Mouse (Mus musculus) midbrain, postnatal 0 days (tissue): Measurements from ENCODE around the gene Mex3a. TPM values are rescaled to one million over a fixed set of nuclear protein-coding genes. Genes with fewer than 3 reads are reported as not detected.

Source experiments
- ATAC-seq: fragments of 200-750 bp; cut with Nextera tagmentation; 2 replicates; pipeline ENCODE4 v1.8.0; 2017; ENCODE audit warnings: moderate number of reproducible peaks, mild to moderate bottlenecking, moderate TSS enrichment, moderate library complexity; ENCODE audit not compliant: low FRiP score
- DNase-seq: peaks from one replicate; pipeline ENCODE4 v3.0.0-alpha.2; 2015; ENCODE audit warnings: low spot score
- H3K27ac ChIP-seq: fragments of 300-500 bp; sonication (generic); 2 replicates; pipeline ENCODE4 v1.5.1; 2014; ENCODE audit warnings: low read depth, mild to moderate bottlenecking, low read length, mixed read lengths
- H3K27me3 ChIP-seq: fragments of 300-500 bp; sonication (generic); 2 replicates; pipeline ENCODE4 v1.6.1; 2014; ENCODE audit warnings: low read length, control low read depth, mixed read lengths; ENCODE audit not compliant: insufficient read depth
- H3K36me3 ChIP-seq: fragments of 300-500 bp; sonication (generic); 2 replicates; pipeline ENCODE4 v1.6.1; 2014; ENCODE audit warnings: low read length, control low read depth, mixed read lengths; ENCODE audit not compliant: insufficient read depth
- H3K4me1 ChIP-seq: fragments of 300-500 bp; sonication (generic); 2 replicates; pipeline ENCODE4 v1.6.1; 2014; ENCODE audit warnings: mild to moderate bottlenecking, control low read depth, antibody characterized with exemption, low read length, mixed read lengths; ENCODE audit not compliant: insufficient read depth
- H3K4me2 ChIP-seq: fragments of 300-500 bp; sonication (generic); 2 replicates; pipeline ENCODE4 v1.6.1; 2014; ENCODE audit warnings: low read depth, mild to moderate bottlenecking, low read length, mixed read lengths; ENCODE audit not compliant: poor library complexity, severe bottlenecking
- H3K4me3 ChIP-seq: fragments of 300-500 bp; sonication (generic); 2 replicates; pipeline ENCODE4 v1.5.1; 2014; ENCODE audit warnings: low read depth, mild to moderate bottlenecking, low read length, moderate library complexity
- H3K9ac ChIP-seq: fragments of 300-500 bp; sonication (generic); replicated peaks from 2 replicates; pipeline ENCODE4 v1.6.1; 2014; ENCODE audit warnings: mild to moderate bottlenecking, low read length, moderate library complexity, mixed read lengths; ENCODE audit not compliant: poor library complexity, severe bottlenecking
- H3K9me3 ChIP-seq: fragments of 300-500 bp; sonication (generic); 2 replicates; pipeline ENCODE4 v1.6.1; 2016; ENCODE audit warnings: low read length, control low read depth
- CTCF ChIP-seq: IDR thresholded peaks from 2 replicates; pipeline ENCODE4 v1.5.1; 2016; ENCODE audit warnings: antibody characterized with exemption, mild to moderate bottlenecking
- WGBS: fragments of 180-500 bp; shearing (Covaris S2); extraction: QIAGEN DNeasy Blood & Tissue Kit; methylation state at CpG from one replicate; pipeline ENCODE4 v1.1.7; 2014; 5-methylcytosine and 5-hydroxymethylcytosine counted together
- polyA plus RNA-seq: library from polyadenylated mRNA; unstranded; fragments of >200 nt; fragmentation: Nextera tagmentation; extraction: Ambion mirVana; gene quantifications from 2 replicates; pipeline ENCODE4 v1.2.1, GENCODE M21; 2015
- total RNA-seq: library from RNA; depleted of rRNA; stranded (reverse); fragments of >200 nt; gene quantifications from 2 replicates; pipeline ENCODE4 v1.2.3, GENCODE M21; 2014

Gene Mex3a
- total and polyA plus RNA-seq, 2 experiments from 2014 or later: 16.1 to 56.9 TPM

GRCm38 (mm10) chr3:88569093-88569492 lies 36.9 kb downstream of the Mex3a start:
- no peak for TF ChIP-seq CTCF
- Histone ChIP-seq H3K4me2 (no peak overlapping the region), H3K4me1 (no peaks in the 10 kb centered on the region), H3K4me3 (no peak overlapping the region), H3K9ac (no peak overlapping the region), H3K27ac (no peak overlapping the region), H3K27me3 (no peaks in the 10 kb centered on the region), H3K36me3 (peaks cover 52% of the 10 kb centered on the region), H3K9me3 (no peaks in the 10 kb centered on the region)
- no peak for ATAC-seq
- 96% methylated on average over 2 of the region's 2 CpGs for WGBS
- no peak for DNase-seq

- peaks cover 47% of the 10 kb centered on the region for H3K36me3 ChIP-seq
- no peak overlapping the region for H3K4me3 ChIP-seq
- ATAC-seq: no peak
Measured at GRCm38 (mm10) chr3:88569694-88570093, 37.5 kb downstream of the Mex3a start.

GRCm38 (mm10) chr3:88570341-88570740 lies 38.1 kb downstream of the Mex3a start:
- Histone ChIP-seq H3K4me3 (no peak overlapping the region), H3K4me2 (no peak overlapping the region), H3K27me3 (no peaks in the 10 kb centered on the region), H3K4me1 (no peaks in the 10 kb centered on the region), H3K9me3 (no peaks in the 10 kb centered on the region), H3K27ac (no peak overlapping the region), H3K36me3 (peaks cover 41% of the 10 kb centered on the region), H3K9ac (no peak overlapping the region)
- WGBS: 93% methylated on average over 10 of the region's 10 CpGs
- ATAC-seq (no peak), DNase-seq (no peak)
- TF ChIP-seq CTCF: no peak

More at GRCm38 (mm10) chr3:88569694-88570093, 37.5 kb downstream of the Mex3a start:
- H3K9me3 ChIP-seq: no peaks in the 10 kb centered on the region
- no peaks in the 10 kb centered on the region for H3K27me3 ChIP-seq
- WGBS: 94% methylated on average over 5 of the region's 5 CpGs
- H3K4me1 ChIP-seq: no peaks in the 10 kb centered on the region
- no peak overlapping the region for H3K9ac ChIP-seq
- H3K27ac ChIP-seq: no peak overlapping the region
- no peak overlapping the region for H3K4me2 ChIP-seq
- TF ChIP-seq CTCF: no peak
- DNase-seq: no peak

GRCm38 (mm10) chr3:88571856-88572255 lies 39.7 kb downstream of the Mex3a start:
- DNase-seq: no peak
- Histone ChIP-seq H3K27me3 (no peaks in the 10 kb centered on the region), H3K36me3 (peaks cover 28% of the 10 kb centered on the region), H3K4me1 (no peaks in the 10 kb centered on the region), H3K4me3 (no peak overlapping the region), H3K9me3 (no peaks in the 10 kb centered on the region), H3K27ac (no peak overlapping the region), H3K9ac (no peak overlapping the region), H3K4me2 (no peak overlapping the region)
- TF ChIP-seq CTCF: no peak
- no peak for ATAC-seq
- WGBS: 83% methylated on average over 1 of the region's 1 CpGs

GRCm38 (mm10) chr3:88572835-88573234 lies 40.6 kb downstream of the Mex3a start:
- H3K27me3 ChIP-seq: no peaks in the 10 kb centered on the region
- peaks cover 21% of the 10 kb centered on the region for H3K36me3 ChIP-seq
- DNase-seq (no peak), ATAC-seq (no peak)
- H3K27ac ChIP-seq: no peak overlapping the region
- WGBS: 89% methylated on average over 2 of the region's 2 CpGs
- H3K4me1 ChIP-seq: no peaks in the 10 kb centered on the region
- H3K9ac ChIP-seq: no peak overlapping the region
- H3K4me3 ChIP-seq: no peak overlapping the region
- no peak overlapping the region for H3K4me2 ChIP-seq
- no peak for TF ChIP-seq CTCF
- H3K9me3 ChIP-seq: no peaks in the 10 kb centered on the region

GRCm38 (mm10) chr3:88573810-88574209 lies 41.6 kb downstream of the Mex3a start:
- H3K27me3 ChIP-seq: no peaks in the 10 kb centered on the region
- H3K4me2 ChIP-seq: no peak overlapping the region
- peaks cover 12% of the 10 kb centered on the region for H3K36me3 ChIP-seq
- no peak for TF ChIP-seq CTCF
- H3K9me3 ChIP-seq: no peaks in the 10 kb centered on the region
- no peak overlapping the region for H3K4me3 ChIP-seq
- ATAC-seq (no peak), DNase-seq (no peak)
- WGBS: 92% methylated on average over 2 of the region's 2 CpGs
- H3K27ac ChIP-seq: no peak overlapping the region
- H3K4me1 ChIP-seq: no peaks in the 10 kb centered on the region
- H3K9ac ChIP-seq: no peak overlapping the region
